Mouse (Mus musculus) heart, adult 2 months (tissue): ENCODE results near the gene Ppp6r3. TPM values are rescaled to one million over a fixed set of nuclear protein-coding genes. Genes with fewer than 3 reads are reported as not detected.
"Not testable (repeated sequence)": the region's sequence is repeated elsewhere in the genome, so short reads cannot be mapped to it uniquely, and the experiment has no call there.

Experiments used
- DNase-seq, 2 experiments: peaks; one replicate each; pipeline ENCODE4 v3.0.0; 2021
- H3K27ac ChIP-seq: fragments of 200-600 bp; 2 replicates; pipeline ENCODE4 v1.8.1; 2022
- H3K27me3 ChIP-seq: fragments of 200-500 bp; 2 replicates; pipeline ENCODE4 v1.6.1; 2012; ENCODE audit warnings: mild to moderate bottlenecking, low read length, inconsistent platforms, mixed read lengths; ENCODE audit not compliant: control insufficient read depth, insufficient read depth
- H3K36me3 ChIP-seq: fragments of 200-500 bp; 2 replicates; pipeline ENCODE4 v1.6.1; 2012; ENCODE audit warnings: low read length, inconsistent platforms; ENCODE audit not compliant: control insufficient read depth, insufficient read depth
- H3K4me1 ChIP-seq: fragments of 200-500 bp; 2 replicates; pipeline ENCODE4 v1.6.1; 2011; ENCODE audit warnings: low read length; ENCODE audit not compliant: control insufficient read depth, insufficient read depth
- H3K4me3 ChIP-seq: fragments of 200-600 bp; 2 replicates; pipeline ENCODE4 v1.8.1; 2022
- H3K79me2 ChIP-seq: fragments of 200-500 bp; replicated peaks from 2 replicates; pipeline ENCODE4 v1.6.1; 2012; ENCODE audit warnings: mild to moderate bottlenecking, inconsistent platforms, low read length, moderate library complexity, mixed read lengths; ENCODE audit not compliant: control insufficient read depth, insufficient read depth
- H3K9ac ChIP-seq: fragments of 200-500 bp; 2 replicates; pipeline ENCODE4 v1.6.1; 2012; ENCODE audit warnings: low read depth, mild to moderate bottlenecking, control low read depth, inconsistent platforms, low read length, mixed read lengths
- CTCF ChIP-seq: fragments of 200-600 bp; IDR thresholded peaks from 2 replicates; pipeline ENCODE4 v1.8.1; 2022; ENCODE audit warnings: antibody characterized with exemption, mild to moderate bottlenecking, moderate library complexity
- EP300 ChIP-seq: fragments of 200-500 bp; IDR thresholded peaks from 2 replicates; pipeline ENCODE4 v1.6.1; 2011; ENCODE audit warnings: low read depth, low read length, control low read depth; ENCODE audit not compliant: insufficient read depth
- POLR2A ChIP-seq: fragments of 200-500 bp; IDR thresholded peaks from 2 replicates; pipeline ENCODE4 v1.6.1; 2011; ENCODE audit warnings: mild to moderate bottlenecking, low read depth, low read length, control low read depth; ENCODE audit not compliant: insufficient read depth
- WGBS: fragments of 180-500 bp; shearing (Covaris S2); methylation state at CpG from one replicate; pipeline ENCODE4 v1.1.7; 2018; 5-methylcytosine and 5-hydroxymethylcytosine counted together
- intact Hi-C: fragments of 180-260 bp; cut with DNase I; formaldehyde crosslinking; loops from one replicate; pipeline ENCODE4 v1.15.1; 2025
- polyA plus RNA-seq: library from polyadenylated mRNA; depleted of rRNA; stranded (reverse); fragments of >200 nt; gene quantifications from 2 replicates; pipeline ENCODE4 v1.2.3, GENCODE M21; 2012
- total RNA-seq, 2 experiments: library from RNA; stranded (reverse); gene quantifications; 2 replicates each; pipeline ENCODE4 v1.2.3; 2021

The Ppp6r3 gene
- total and polyA plus RNA-seq, 3 experiments: 45.8 to 79.3 (median 72.9) TPM

DNA sequence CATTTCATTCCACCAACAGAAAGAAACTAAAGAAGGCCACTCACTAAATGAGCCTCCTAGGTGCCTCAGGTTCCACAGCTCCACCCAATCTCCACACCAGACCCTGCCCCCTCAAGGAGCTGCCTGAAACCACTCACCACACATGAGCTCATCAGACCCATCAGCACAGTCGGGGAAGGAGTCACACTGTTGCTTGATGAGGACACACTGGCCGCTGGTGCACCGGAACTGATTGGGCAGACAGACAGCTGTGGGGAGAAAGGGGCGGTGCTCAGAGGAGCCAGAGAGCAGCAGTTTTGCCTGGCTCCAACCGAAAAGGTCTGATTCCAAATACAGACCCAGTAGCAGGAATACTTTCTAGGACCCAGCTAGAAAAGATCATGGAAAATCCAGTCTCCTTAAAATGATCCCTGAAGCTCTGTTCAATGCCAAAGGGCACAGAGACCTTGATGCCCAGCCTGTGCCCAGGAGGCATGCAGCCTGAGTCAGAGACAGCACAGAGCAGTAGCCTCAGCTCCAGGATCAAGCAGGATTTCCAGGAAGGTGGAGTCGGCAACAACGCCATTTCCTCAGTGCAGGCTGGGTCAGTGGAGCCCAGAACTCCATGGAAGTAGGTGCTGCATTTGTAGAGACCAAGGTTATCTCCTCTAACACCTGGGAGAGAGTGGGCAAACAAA is 18.0 kb upstream of the Ppp6r3 start:
- Histone ChIP-seq H3K4me3 (no peak overlapping the region), H3K36me3 (no peaks in the 10 kb centered on the region), H3K9ac (no peak overlapping the region), H3K79me2 (no peaks in the 10 kb centered on the region), H3K4me1 (no peaks in the 10 kb centered on the region), H3K27ac (no peak overlapping the region), H3K27me3 (no peaks in the 10 kb centered on the region)
- TF ChIP-seq EP300: no peak
- DNase-seq: no peak
- intact Hi-C loops: no loop called here
- 76% methylated on average over 7 of the region's 7 CpGs for WGBS

DNA sequence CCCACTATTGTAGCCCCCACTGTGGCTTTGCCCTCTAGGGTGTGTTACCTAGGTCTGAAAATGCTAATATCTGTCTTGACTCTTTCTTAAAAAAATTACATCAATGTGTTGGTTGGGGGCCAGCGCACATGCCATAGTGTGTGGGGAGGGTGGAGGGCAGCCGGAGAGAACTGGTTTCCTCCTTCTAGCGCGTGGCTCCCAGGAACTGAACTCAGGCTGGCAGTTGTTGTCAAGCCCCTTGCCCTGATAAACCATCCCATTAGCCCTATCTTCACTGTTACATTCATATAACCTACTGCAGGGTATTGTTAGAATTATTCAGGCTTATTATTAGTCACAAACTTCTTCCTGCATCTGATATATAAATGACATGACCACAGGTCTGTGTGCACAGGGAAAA is 14.4 kb upstream of the Ppp6r3 start:
- DNase-seq: no peak
- Histone ChIP-seq H3K27me3 (no peaks in the 10 kb centered on the region), H3K4me1 (no peaks in the 10 kb centered on the region), H3K4me3 (no peak overlapping the region), H3K36me3 (no peaks in the 10 kb centered on the region), H3K27ac (no peak overlapping the region), H3K79me2 (no peaks in the 10 kb centered on the region), H3K9ac (no peak overlapping the region)
- TF ChIP-seq POLR2A (no peak), CTCF (no peak), EP300 (no peak)
- intact Hi-C loops: no loop called here
- 88% methylated on average over 4 of the region's 4 CpGs for WGBS

DNA sequence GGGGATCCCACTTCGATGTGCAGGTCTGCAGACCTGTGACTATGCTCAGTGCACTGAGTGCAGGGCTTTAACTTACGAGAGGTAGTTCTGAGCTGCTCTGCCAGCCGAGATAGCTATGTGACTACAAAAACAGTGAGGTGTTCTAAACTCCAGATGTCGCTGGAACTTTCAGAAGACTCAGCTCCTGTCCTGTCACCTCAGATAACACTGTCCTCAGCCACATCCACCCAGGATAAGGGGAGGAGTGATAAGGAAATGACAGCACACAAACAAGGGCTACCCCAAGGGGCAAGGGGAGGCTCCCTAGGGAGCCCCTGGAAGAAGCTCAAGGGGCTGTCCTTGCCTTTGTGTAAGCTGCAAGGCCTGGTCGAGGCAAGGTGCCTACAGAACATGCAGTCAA is 14.0 kb upstream of the Ppp6r3 start:
- TF ChIP-seq POLR2A: no peak
- TF ChIP-seq EP300: no peak
- TF ChIP-seq CTCF: no peak
- WGBS: 57% methylated on average over 5 of the region's 5 CpGs
- no peaks in the 10 kb centered on the region for H3K79me2 ChIP-seq
- H3K4me1 ChIP-seq: no peaks in the 10 kb centered on the region
- H3K4me3 ChIP-seq: no peak overlapping the region
- intact Hi-C loops: no loop called here
- no peaks in the 10 kb centered on the region for H3K36me3 ChIP-seq
- no peak for DNase-seq
- no peak overlapping the region for H3K27ac ChIP-seq
- no peak overlapping the region for H3K9ac ChIP-seq
- no peaks in the 10 kb centered on the region for H3K27me3 ChIP-seq

DNA sequence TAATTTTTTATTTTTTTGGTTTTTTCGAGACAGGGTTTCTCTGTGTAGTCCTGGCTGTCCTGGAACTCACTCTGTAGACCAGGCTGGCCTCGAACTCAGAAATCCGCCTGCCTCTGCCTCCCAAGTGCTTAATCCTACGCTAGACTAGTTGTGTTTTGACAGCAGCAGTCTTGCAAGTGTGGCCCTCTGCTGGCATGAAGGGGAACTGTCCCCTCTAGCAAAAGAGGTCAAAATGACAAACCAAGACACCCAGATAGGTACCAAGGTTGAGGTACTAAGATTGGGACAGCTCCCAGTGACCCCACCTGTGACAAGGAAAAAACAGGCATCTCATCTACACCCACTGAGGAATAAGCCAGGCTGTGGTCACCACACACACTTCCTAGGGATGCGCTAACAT is 12.2 kb upstream of the Ppp6r3 start:
- H3K79me2 ChIP-seq, H3K27me3 ChIP-seq, intact Hi-C loops, DNase-seq, H3K9ac ChIP-seq, H3K36me3 ChIP-seq, H3K27ac ChIP-seq, H3K4me3 ChIP-seq, H3K4me1 ChIP-seq: not testable (repeated sequence)
- 90% methylated on average over 5 of the region's 5 CpGs for WGBS
- peak; percentile 76 for TF ChIP-seq CTCF

DNA sequence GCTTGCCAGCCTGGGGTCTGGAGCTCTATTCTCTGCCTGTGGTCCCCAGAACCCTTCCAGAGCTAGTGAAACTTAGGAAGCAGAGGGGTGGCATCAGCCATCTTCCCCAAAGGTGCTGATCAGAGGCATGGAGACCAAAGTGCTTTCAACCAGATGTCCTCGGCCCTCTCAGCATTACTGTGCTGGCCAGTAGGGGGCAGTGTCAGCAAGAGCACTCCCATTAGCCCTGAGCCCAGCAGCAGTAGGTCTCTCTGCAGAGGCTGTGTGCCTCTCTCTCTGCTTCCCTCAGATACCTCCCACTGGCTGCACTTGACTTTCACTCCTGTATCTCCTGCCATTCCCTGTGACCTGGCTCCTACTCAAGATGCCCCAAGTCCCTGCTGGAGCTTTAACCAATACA is 11.0 kb upstream of the Ppp6r3 start:
- Histone ChIP-seq H3K9ac (no peak overlapping the region), H3K4me1 (no peaks in the 10 kb centered on the region), H3K4me3 (no peak overlapping the region), H3K79me2 (no peaks in the 10 kb centered on the region), H3K27ac (no peak overlapping the region), H3K27me3 (no peaks in the 10 kb centered on the region), H3K36me3 (no peaks in the 10 kb centered on the region)
- intact Hi-C loops: no loop called here
- 37% methylated on average over 1 of the region's 1 CpGs for WGBS
- DNase-seq: peak; percentile 47 to 71
- TF ChIP-seq CTCF (peak; percentile 89), POLR2A (no peak), EP300 (no peak)

DNA sequence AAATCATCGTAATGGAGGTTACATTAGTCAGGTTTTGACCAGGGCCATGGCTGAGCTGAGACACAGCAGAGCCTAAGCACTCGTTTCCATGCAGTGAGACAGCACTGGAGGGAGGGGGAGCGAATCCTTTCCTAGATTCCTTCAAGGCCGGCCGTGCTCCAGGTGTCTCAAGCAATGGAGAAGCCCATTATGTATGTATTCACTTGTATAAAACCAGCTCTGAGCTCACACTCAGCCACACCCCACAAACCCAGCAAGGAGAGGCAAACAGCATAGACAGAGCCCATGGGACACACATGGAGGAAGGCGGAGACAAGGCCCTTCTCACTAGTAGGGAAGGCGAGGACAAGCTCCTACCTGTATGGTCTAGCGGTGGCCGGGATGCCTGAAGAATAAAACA is 10.5 kb upstream of the Ppp6r3 start:
- DNase-seq: no peak
- Histone ChIP-seq H3K79me2 (no peaks in the 10 kb centered on the region), H3K27me3 (no peaks in the 10 kb centered on the region), H3K4me3 (no peak overlapping the region), H3K4me1 (no peaks in the 10 kb centered on the region; the same call in 1 of the 2 replicates), H3K27ac (no peak overlapping the region), H3K9ac (no peak overlapping the region), H3K36me3 (no peaks in the 10 kb centered on the region)
- no peak for TF ChIP-seq EP300
- no peak for TF ChIP-seq POLR2A
- no peak for TF ChIP-seq CTCF
- intact Hi-C loops: no loop called here
- 92% methylated on average over 9 of the region's 9 CpGs for WGBS
